Mouse (Mus musculus) ES-Bruce4 (cell line): ENCODE results near the gene G0s2. TPM values are rescaled to one million over a fixed set of nuclear protein-coding genes. Genes with fewer than 3 reads are reported as not detected.

Experiments used
- H3K27ac ChIP-seq: 2 replicates; pipeline ENCODE4 v1.5.1; 2012; ENCODE audit warnings: low read length, inconsistent platforms; ENCODE audit not compliant: insufficient read depth
- H3K27me3 ChIP-seq: 2 replicates; pipeline ENCODE4 v1.6.1; 2012; ENCODE audit warnings: mild to moderate bottlenecking, low read length, inconsistent platforms; ENCODE audit not compliant: control insufficient read depth, poor library complexity, insufficient read depth, severe bottlenecking
- H3K36me3 ChIP-seq: 2 replicates; pipeline ENCODE4 v1.6.1; 2012; ENCODE audit warnings: inconsistent platforms, mild to moderate bottlenecking, low read length, moderate library complexity; ENCODE audit not compliant: control insufficient read depth, poor library complexity, insufficient read depth, severe bottlenecking
- H3K4me1 ChIP-seq: one replicate; pipeline ENCODE4 v1.8.1; 2011; ENCODE audit warnings: low read length; ENCODE audit not compliant: control insufficient read depth, insufficient read depth
- H3K4me3 ChIP-seq: 2 replicates; pipeline ENCODE4 v1.5.1; 2011; ENCODE audit warnings: low read depth, mild to moderate bottlenecking, low read length
- H3K9ac ChIP-seq: 2 replicates; pipeline ENCODE4 v1.6.1; 2012; ENCODE audit warnings: low read depth, mild to moderate bottlenecking, inconsistent platforms; ENCODE audit not compliant: poor library complexity, severe bottlenecking
- H3K9me3 ChIP-seq: replicated peaks from 2 replicates; pipeline ENCODE4 v1.6.1; 2012; ENCODE audit warnings: mild to moderate bottlenecking, low read length, inconsistent platforms; ENCODE audit not compliant: control insufficient read depth, poor library complexity, insufficient read depth, severe bottlenecking
- CTCF ChIP-seq: IDR thresholded peaks from one replicate; pipeline ENCODE4 v1.8.1; 2011; ENCODE audit warnings: low read depth, low read length
- EP300 ChIP-seq: IDR thresholded peaks from 2 replicates; pipeline ENCODE4 v1.6.1; 2011; ENCODE audit warnings: low read depth, low read length; ENCODE audit not compliant: insufficient read depth
- POLR2A ChIP-seq: IDR thresholded peaks from one replicate; pipeline ENCODE4 v1.8.1; 2011; ENCODE audit warnings: low read length; ENCODE audit not compliant: insufficient read depth
- polyA plus RNA-seq: library from polyadenylated mRNA; stranded (reverse); fragments of >200 nt; gene quantifications from 2 replicates; pipeline ENCODE4 v1.2.4, GENCODE M21; 2011; ENCODE audit warnings: low read depth; ENCODE audit not compliant: missing spikeins, insufficient read depth, insufficient read length

Gene G0s2
- polyA plus RNA-seq, 1 experiment = not detected

- no peak overlapping the region for H3K27ac ChIP-seq
- H3K36me3 ChIP-seq = no peaks in the 10 kb centered on the region
- TF ChIP-seq CTCF (no peak), EP300 (no peak), POLR2A (no peak)
- H3K27me3 ChIP-seq = no peaks in the 10 kb centered on the region
- H3K9me3 ChIP-seq = no peaks in the 10 kb centered on the region
- no peak overlapping the region for H3K4me3 ChIP-seq
- H3K4me1 ChIP-seq = no peaks in the 10 kb centered on the region
- no peak overlapping the region for H3K9ac ChIP-seq
Observed at GRCm38 (mm10) chr1:193242238-193242637, 30.8 kb downstream of the G0s2 start.

GRCm38 (mm10) chr1:193241436-193241835 is 31.6 kb downstream of the G0s2 start:
- H3K27ac ChIP-seq = no peak overlapping the region
- H3K4me3 ChIP-seq = no peak overlapping the region
- no peaks in the 10 kb centered on the region for H3K9me3 ChIP-seq
- no peak overlapping the region for H3K9ac ChIP-seq
- no peaks in the 10 kb centered on the region for H3K4me1 ChIP-seq
- H3K36me3 ChIP-seq = no peaks in the 10 kb centered on the region
- TF ChIP-seq CTCF (no peak), EP300 (no peak), POLR2A (no peak)
- no peaks in the 10 kb centered on the region for H3K27me3 ChIP-seq

GRCm38 (mm10) chr1:193238426-193238825 is 34.6 kb downstream of the G0s2 start:
- TF ChIP-seq EP300 (no peak), CTCF (no peak), POLR2A (no peak)
- H3K4me1 ChIP-seq = no peaks in the 10 kb centered on the region
- H3K36me3 ChIP-seq = no peaks in the 10 kb centered on the region
- H3K9me3 ChIP-seq = no peaks in the 10 kb centered on the region
- H3K27me3 ChIP-seq = no peaks in the 10 kb centered on the region
- H3K9ac ChIP-seq = no peak overlapping the region
- H3K4me3 ChIP-seq = no peak overlapping the region
- no peak overlapping the region for H3K27ac ChIP-seq

- no peak overlapping the region for H3K9ac ChIP-seq
- H3K9me3 ChIP-seq = no peaks in the 10 kb centered on the region
- no peaks in the 10 kb centered on the region for H3K27me3 ChIP-seq
- H3K36me3 ChIP-seq = no peaks in the 10 kb centered on the region
- H3K4me1 ChIP-seq = no peaks in the 10 kb centered on the region
- no peak overlapping the region for H3K4me3 ChIP-seq
- no peak overlapping the region for H3K27ac ChIP-seq
- TF ChIP-seq CTCF (no peak), EP300 (no peak), POLR2A (no peak)
Observed at GRCm38 (mm10) chr1:193234930-193235329, 38.1 kb downstream of the G0s2 start.

- Histone ChIP-seq H3K9ac (no peak overlapping the region), H3K27me3 (no peaks in the 10 kb centered on the region), H3K36me3 (no peaks in the 10 kb centered on the region), H3K9me3 (no peaks in the 10 kb centered on the region), H3K27ac (no peak overlapping the region), H3K4me3 (no peak overlapping the region), H3K4me1 (no peaks in the 10 kb centered on the region)
- no peak for TF ChIP-seq CTCF
- no peak for TF ChIP-seq EP300
- TF ChIP-seq POLR2A = no peak
Observed at GRCm38 (mm10) chr1:193234130-193234645, 38.8 kb downstream of the G0s2 start.

- no peaks in the 10 kb centered on the region for H3K9me3 ChIP-seq
- no peaks in the 10 kb centered on the region for H3K36me3 ChIP-seq
- H3K27ac ChIP-seq = no peak overlapping the region
- H3K4me3 ChIP-seq = no peak overlapping the region
- no peak overlapping the region for H3K9ac ChIP-seq
- TF ChIP-seq EP300 = no peak
- no peak for TF ChIP-seq CTCF
- no peak for TF ChIP-seq POLR2A
- no peaks in the 10 kb centered on the region for H3K27me3 ChIP-seq
- H3K4me1 ChIP-seq = no peaks in the 10 kb centered on the region
Observed at GRCm38 (mm10) chr1:193232732-193233131, 40.3 kb downstream of the G0s2 start.

GRCm38 (mm10) chr1:193230935-193231334 is 42.1 kb downstream of the G0s2 start:
- no peaks in the 10 kb centered on the region for H3K27me3 ChIP-seq
- no peaks in the 10 kb centered on the region for H3K9me3 ChIP-seq
- H3K4me3 ChIP-seq = no peak overlapping the region
- no peaks in the 10 kb centered on the region for H3K4me1 ChIP-seq
- H3K36me3 ChIP-seq = no peaks in the 10 kb centered on the region
- TF ChIP-seq CTCF = no peak
- TF ChIP-seq POLR2A = no peak
- no peak overlapping the region for H3K27ac ChIP-seq
- no peak overlapping the region for H3K9ac ChIP-seq
